Mouse (Mus musculus) neutrophil, adult 83 days (primary cell): Measurements from ENCODE around the gene Rpl27. TPM values are rescaled to one million over a fixed set of nuclear protein-coding genes. Genes with fewer than 3 reads are reported as not detected.

ENCODE experiments used
- total RNA-seq, 2 experiments: library from RNA; stranded (reverse); gene quantifications; one replicate each; pipeline ENCODE4 v1.2.4; 2023

Rpl27 gene
- 10 to 100 TPM; 45.5 to 47.2 TPM for total RNA-seq

DNA sequence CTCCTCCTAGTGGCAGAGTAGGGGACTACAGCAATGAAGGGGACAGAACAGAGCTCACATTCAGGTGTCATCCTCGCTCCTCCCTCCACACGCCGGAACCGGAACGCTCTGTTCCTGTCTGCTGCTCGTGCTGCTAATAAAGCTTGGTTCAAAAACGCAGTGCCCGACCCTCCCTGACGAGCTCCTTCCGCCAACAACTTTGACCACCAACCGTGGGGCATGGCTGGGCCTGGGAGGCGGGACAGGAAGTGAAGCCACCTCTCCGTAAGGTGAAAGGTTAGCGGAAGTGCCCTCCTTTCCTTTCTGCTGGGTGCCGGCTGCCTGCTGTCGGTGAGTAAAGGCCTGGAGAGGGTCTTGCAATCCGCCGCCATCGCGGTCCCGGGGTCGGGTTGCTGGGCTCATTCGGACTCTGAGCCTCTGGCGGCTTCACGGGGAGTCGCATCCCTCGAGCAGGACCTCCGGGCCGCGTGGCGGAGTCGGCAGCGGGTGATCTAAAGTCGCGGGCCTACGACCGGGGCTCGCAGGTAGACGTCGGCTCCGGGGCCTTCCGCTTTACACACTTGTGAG lies at the start of gene Rpl27:
Gene Rpl27, plus strand, starts transcription at position 172 of the 567 bp plus-strand sequence.

DNA sequence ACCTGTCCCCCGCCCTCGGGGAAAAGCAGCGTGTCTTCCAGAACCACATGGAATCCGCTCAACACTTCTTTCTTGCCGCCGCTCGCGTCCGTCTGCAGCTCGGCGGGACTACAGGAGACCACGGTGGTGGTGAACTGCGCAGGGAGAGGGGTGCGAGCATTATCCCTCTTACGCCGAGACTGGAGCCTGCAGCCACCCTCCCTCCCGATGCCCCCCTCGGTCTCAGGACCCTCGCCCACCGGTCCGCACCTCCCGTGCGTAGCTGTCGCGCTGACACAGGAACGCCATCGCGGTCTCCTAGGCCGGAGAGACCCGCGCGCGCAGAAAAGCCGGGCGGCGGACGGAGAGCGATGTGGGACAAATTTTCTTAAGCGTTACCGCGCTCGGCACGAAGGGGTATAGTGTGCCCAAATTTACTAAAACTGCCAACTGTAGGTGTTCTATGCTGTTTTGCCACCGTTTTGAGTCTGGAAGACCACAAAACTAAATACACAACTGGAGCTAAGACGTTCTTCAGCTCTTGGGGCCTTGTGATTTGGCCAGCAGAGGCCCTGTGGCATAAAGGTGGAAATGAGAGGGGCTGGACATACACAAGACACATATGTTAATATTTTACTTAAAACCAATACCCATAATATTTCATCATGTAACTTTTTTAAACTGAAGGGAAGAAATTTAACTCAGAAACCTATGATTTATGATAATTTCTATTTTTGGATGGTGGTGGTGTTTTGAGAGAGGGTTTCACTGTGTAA lies 24.8 kb upstream of the Rpl27 start, which contains the start of gene Aarsd1:
Gene Aarsd1, minus strand, starts transcription at position 515 of the 755 bp plus-strand sequence.

DNA sequence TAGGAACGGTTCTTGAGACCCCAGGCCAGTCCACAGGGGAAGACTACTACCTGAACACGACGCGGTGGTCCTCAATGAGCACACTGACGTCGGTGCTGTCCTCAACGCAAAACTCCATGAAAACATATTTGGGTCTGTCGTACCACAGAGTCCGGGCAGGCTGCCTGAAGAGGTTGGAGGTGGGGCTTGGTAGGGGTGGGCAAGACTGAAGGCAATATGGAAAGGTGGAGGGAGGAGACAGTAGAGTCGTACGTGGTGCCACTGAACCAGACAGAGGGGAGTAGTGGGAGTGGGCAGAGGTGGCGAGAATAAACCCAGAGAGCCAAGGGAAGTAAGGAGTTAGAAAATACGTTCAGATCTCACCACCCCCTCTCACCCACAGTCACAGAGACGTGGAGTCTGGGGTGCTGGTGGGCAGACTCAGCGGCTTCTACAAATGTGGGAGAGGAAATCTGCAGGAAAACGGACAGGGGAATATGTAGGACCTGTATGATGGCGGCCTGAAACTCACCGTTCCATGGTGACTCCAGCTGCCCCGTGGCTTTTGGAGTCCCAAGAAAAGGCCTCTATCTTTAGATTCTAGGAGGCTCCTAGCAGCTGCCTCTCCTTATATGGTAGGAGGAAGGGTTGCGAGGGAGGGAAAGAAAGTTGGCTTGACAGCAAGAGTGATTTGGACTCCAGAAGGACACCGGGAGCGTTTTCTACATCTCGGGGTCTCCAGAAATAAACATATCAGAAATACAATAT lies 17.8 kb upstream of the Rpl27 start, which contains the start of gene Gm27029:
Gene Gm27029, minus strand, starts transcription at position 692 of the 747 bp plus-strand sequence.

DNA sequence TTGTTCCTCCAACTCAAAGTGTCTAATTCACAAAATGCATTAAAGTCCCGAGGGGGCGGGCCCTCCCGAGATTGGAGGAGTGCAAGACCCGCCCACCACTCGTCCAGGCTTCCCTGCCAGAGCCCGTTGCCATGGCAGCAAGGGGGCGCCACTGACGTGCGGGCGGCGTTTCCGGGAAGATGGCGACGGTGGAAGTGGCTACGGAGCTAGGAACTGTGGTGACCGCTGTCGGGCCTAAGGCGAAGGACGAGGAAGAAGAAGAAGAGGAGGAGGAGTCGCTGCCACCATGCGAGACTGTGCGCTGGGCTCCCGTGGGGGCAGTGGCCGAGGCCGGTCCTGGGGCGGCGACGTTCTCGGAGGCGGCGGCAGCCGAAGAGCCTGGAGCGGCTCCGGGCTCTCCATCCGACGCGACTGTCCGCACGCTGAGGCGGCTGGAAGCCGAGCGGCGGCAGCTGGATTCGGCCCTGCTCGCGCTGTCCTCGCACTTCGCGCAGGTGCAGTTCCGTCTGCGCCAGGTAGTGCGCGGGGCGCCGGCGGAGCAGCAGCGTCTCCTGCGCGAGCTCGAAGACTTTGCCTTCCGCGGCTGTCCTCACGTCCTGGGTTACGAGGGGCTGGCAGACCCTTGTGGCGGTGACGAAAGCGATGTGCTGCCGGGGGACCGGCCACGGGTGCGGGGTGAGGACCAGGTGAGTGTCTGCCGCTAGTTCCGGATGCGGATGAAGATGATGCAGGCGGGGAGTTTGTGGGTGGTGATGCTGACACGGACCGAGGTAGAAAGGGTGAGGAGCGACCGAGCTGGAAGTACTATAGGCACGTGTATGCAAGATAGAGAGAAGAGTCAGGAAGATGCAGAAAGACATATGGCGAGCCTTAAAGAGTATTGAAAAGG lies 16.9 kb upstream of the Rpl27 start, which contains the start of the genes Rundc1 and Ptges3l:
Gene Rundc1, plus strand, starts transcription at position 161 of the 889 bp plus-strand sequence.
Gene Ptges3l, minus strand, starts transcription at position 409 of the 889 bp plus-strand sequence.

DNA sequence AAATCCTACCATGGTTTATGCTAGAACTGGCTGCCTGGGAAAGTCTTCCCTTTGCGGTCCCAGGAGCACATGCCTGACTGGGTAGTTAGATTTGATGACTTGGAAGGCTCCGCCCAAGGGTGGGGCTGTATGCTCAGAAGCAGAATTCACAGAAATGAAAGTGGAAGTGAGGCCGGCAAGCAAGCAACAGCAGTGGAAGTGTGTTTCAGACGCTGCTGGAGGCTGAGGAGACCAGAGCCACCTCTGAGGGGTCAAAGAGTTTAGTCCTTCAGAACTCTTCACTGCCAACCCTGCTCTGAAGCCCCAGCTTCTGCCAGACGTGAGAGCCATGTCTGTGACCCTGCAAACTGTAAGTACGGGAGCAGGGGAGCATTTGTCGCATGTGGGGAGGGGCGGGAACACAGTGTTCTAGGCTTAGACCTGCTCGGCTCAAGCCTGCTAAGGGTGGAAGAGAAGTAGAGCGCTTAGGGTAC lies 6.2 kb downstream of the Rpl27 start, which contains the start of gene Ifi35:
Gene Ifi35, plus strand, starts transcription at position 134 of the 473 bp plus-strand sequence.

DNA sequence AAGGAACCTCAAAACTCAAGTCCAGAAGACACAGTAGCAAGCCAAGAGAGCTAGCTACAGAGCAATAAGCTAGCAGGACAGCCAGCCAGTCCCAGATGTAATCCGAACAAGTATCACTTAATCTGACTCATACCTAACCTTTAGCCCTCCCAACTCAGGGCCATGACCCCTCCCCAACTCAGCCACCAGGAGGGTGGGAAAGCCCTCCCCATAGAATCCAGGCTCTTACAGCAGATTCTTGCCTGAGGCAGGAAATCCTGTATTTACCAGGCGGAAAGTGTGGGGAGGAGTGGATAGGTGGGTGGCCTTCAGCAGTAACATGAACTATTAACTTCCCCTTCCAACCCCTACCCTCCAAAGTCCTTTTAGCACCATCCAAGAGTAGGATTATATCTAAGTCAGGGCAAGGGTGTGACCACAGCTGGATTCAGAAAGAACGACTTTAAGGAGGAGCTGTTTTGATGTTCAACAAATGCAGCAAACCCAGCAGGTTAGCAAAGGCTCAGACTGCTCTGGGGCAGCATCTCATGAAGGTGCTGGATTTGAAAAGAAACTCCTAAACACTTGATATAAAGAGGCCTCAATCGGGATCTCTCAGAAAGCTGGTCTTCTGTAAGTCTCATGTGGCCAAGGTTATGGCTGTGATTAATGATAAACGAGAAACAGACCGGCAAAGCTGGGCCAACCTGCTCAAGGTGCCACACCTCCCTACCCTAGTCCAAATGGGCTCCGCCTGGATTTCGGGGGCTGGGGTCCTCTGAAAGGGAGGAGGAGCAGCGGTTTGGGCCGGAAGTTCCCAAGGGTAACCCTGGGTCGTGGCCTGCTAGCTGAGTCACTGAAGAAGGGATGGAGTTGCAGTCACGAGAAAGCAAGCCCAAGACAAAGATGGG lies 22.4 kb downstream of the Rpl27 start, which contains the start of gene Rnd2:
Gene Rnd2, plus strand, starts transcription at position 789 of the 890 bp plus-strand sequence.

DNA sequence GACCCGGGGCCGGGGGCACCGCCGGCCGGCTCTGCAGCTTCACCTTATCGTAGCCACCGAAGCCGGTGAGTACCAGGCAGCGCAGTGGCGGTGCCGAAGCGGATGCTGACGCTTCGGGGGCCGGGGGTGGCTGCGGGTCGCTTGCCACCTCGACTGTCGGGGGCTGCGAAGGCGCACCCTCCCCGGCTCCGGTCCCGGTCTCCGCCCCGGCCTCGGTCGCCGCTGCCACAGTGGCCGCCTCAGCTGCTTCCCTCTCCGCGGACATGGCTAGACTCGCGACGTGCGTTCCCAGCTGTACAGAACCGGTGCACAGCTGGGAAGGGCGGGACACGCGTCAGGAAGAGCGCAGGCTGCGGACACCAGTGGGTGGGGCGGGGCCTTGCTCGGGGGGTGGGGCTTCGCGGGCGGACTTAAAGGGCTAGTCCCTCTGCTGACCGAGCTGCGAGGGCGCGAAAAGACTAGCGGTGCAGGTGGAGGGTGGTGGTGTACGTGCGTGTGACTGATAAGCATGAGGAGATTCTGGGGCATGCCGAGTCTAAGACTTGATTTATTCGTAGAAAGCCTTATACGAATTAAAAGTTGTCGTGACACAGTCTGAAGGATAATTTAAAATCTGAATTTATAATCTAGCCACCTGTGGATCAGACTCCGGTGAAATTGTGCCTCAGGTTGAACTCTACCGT lies 23.9 kb downstream of the Rpl27 start, which contains the start of gene Vat1:
Gene Vat1, minus strand, starts transcription at position 362 of the 683 bp plus-strand sequence.

Other genes starting within 250 kb of the Rpl27 start
- 10 to 100 TPM; 40.5 to 48.5 TPM for gene Ezh1, start 215.8 kb upstream of the Rpl27 start, total RNA-seq
- gene Ramp2, start 196.3 kb upstream of the Rpl27 start, total RNA-seq: not detected
- 10 to 100 TPM; 59.3 to 60.8 TPM for gene Vps25, start 188.6 kb upstream of the Rpl27 start, total RNA-seq
- 1 to 10 TPM in 1 of 2 experiments, under 1 TPM in 1; 0.93 to 1.4 TPM for gene Wnk4, start 181.7 kb upstream of the Rpl27 start, total RNA-seq
- 1 to 10 TPM; 1.1 TPM for gene Cntd1, start 163.3 kb upstream of the Rpl27 start, total RNA-seq
- gene Coa3, start 163.2 kb upstream of the Rpl27 start, total RNA-seq: 10 to 100 TPM; 28.9 to 32.6 TPM
- gene Becn1, start 140.0 kb upstream of the Rpl27 start, total RNA-seq: 100 to 1,000 TPM; 134 to 148 TPM
- 10 to 100 TPM; 71.5 to 76.8 TPM for gene Psme3, start 126.1 kb upstream of the Rpl27 start, total RNA-seq
- 1 to 10 TPM; 3.7 to 4.9 TPM for gene Aoc2, start 117.2 kb upstream of the Rpl27 start, total RNA-seq
- under 1 TPM; 0.13 to 0.18 TPM for gene Aoc3, start 111.7 kb upstream of the Rpl27 start, total RNA-seq
- not detected for gene G6pc, start 74.7 kb upstream of the Rpl27 start, total RNA-seq
- 10 to 100 TPM; 17.1 to 19.2 TPM for gene Aarsd1, start 24.7 kb upstream of the Rpl27 start, total RNA-seq
- gene Gm27029, start 17.5 kb upstream of the Rpl27 start, total RNA-seq: 1 to 10 TPM; 1.6 to 2.0 TPM
- gene Rundc1, start 17.2 kb upstream of the Rpl27 start, total RNA-seq: 1 to 10 TPM; 6.6 to 7.7 TPM
- under 1 TPM; 0.35 to 0.82 TPM for gene Ptges3l, start 17.0 kb upstream of the Rpl27 start, total RNA-seq
- 10 to 100 TPM; 16.4 to 21.7 TPM for gene Ifi35, start 6.1 kb downstream of the Rpl27 start, total RNA-seq
- under 1 TPM in 1 of 2 experiments, not detected in 1; 0.61 TPM for gene Rnd2, start 22.7 kb downstream of the Rpl27 start, total RNA-seq
- gene Vat1, start 23.9 kb downstream of the Rpl27 start, total RNA-seq: 10 to 100 TPM; 14.6 to 16.3 TPM
- 10 to 100 TPM; 15.4 to 19.1 TPM for gene Brca1, start 109.7 kb downstream of the Rpl27 start, total RNA-seq
- 10 to 100 TPM; 59.5 to 80.0 TPM for gene Nbr1, start 109.9 kb downstream of the Rpl27 start, total RNA-seq
- gene Tmem106a, start 139.9 kb downstream of the Rpl27 start, total RNA-seq: 10 to 100 TPM; 11.5 to 11.6 TPM
- not detected for gene Gm11634, start 157.0 kb downstream of the Rpl27 start, total RNA-seq
- gene Rdm1, start 184.9 kb downstream of the Rpl27 start, total RNA-seq: 10 to 100 TPM; 17.1 to 20.1 TPM
- gene Arl4d, start 223.2 kb downstream of the Rpl27 start, total RNA-seq: 1 to 10 TPM in 1 of 2 experiments, under 1 TPM in 1; 0.68 to 1.6 TPM